In genomic region chr1:58303726-58304125, GRCm38 (mm10) we compare ENCODE assay signal across 7 mouse cellular contexts. TPM values are rescaled to one million over a fixed set of nuclear protein-coding genes. Genes with fewer than 3 reads are reported as not detected.
DNase-seq lines count a peak whose midpoint lies in the region; ATAC-seq lines count a peak whose summit lies in the region.

No protein-coding gene starts in this region.

- intact Hi-C loops in left cerebral cortex, postnatal 25 days (cut with DNase I), result no loop called here

- peak; percentile 95 for DNase-seq in 416B (ENCODE audit: low read depth)
- DNase-seq in CD8-positive naive resting alpha-beta T cell, adult 2 months (ENCODE audit: low read depth in 2 of 2, low spot score in 2 of 2), result peak; percentile 45 to 63
- DNase-seq in heart, postnatal 4 days, result peak; percentile 34
- DNase-seq in left cerebral cortex, postnatal 25 days (ENCODE audit: low spot score in 2 of 2), result no peak
- DNase-seq in layer of hippocampus, postnatal 14 days (ENCODE audit: low spot score in 2 of 2), result no peak
- DNase-seq in left cerebral cortex, adult 8-10 months (ENCODE audit: low spot score in 2 of 2), result no peak

- ATAC-seq in neutrophil, adult 5-6 weeks (ENCODE audit: extremely low read depth, insufficient number of reproducible peaks, low FRiP score, poor library complexity, severe bottlenecking), result peak; percentile 59

RNA-seq across cellular contexts. Expression of gene Aox2, which starts 25.6 kb away (rescaled TPM):
- total RNA-seq in heart, postnatal 4 days (2021), result under 1 TPM in 1 of 2 experiments, not detected in 1; 0.05 TPM
- total RNA-seq in neutrophil, adult 5-6 weeks (2017), result not detected in 2 replicates
- not detected for total RNA-seq in left cerebral cortex, postnatal 25 days (2021)
- not detected for total RNA-seq in layer of hippocampus, postnatal 14 days (2021)
- total RNA-seq in left cerebral cortex, adult 8-10 months (2022), result under 1 TPM in 1 of 4 experiments, not detected in 3; 0.09 TPM

Comparison
In these comparisons a context has a peak if more than half of its experiments do, and no peak if none do; other contexts are left out.
1. DNase-seq: peak in 416B (single experiment), CD8-positive naive resting alpha-beta T cell, adult 2 months (2 of 2) and heart, postnatal 4 days (single experiment); none in left cerebral cortex, postnatal 25 days (0 of 2), layer of hippocampus, postnatal 14 days (0 of 2) and left cerebral cortex, adult 8-10 months (0 of 2).